Mouse (Mus musculus) CD4-positive naive resting alpha-beta T cell, adult 57 days (primary cell): ENCODE measurements around the gene Samd1. TPM values are rescaled to one million over a fixed set of nuclear protein-coding genes. Genes with fewer than 3 reads are reported as not detected.

ENCODE experiments used
- total RNA-seq: library from RNA; stranded (reverse); gene quantifications from one replicate; pipeline ENCODE4 v1.2.4, GENCODE M21; 2023

Gene Samd1
- 52.6 TPM for total RNA-seq

GRCm38 (mm10) chr8:83997511-83998141, at the start of gene Samd1:
Samd1 (plus strand) TSS chr8:83997672.

GRCm38 (mm10) chr8:83955106-83955957, 42.1 kb upstream of the Samd1 start, which contains the start of the genes Gm10644 and Asf1b:
Gm10644 (minus strand) TSS chr8:83955205.
Asf1b (plus strand) TSS chr8:83955507.

GRCm38 (mm10) chr8:83972150-83973120, 25.0 kb upstream of the Samd1 start, which contains the start of gene Prkaca:
Prkaca (plus strand) TSS chr8:83972993.

GRCm38 (mm10) chr8:84001281-84002000, 4.0 kb downstream of the Samd1 start, which contains the start of gene 1700067K01Rik:
1700067K01Rik (plus strand) TSS chr8:84001502.

GRCm38 (mm10) chr8:84011705-84012498, 14.4 kb downstream of the Samd1 start, which contains the start of gene 2210011C24Rik:
2210011C24Rik (minus strand) TSS chr8:84012171.

GRCm38 (mm10) chr8:84021096-84021495, 23.6 kb downstream of the Samd1 start, which contains the start of gene Palm3:
Palm3 (plus strand) TSS chr8:84021471.

GRCm38 (mm10) chr8:84042066-84042947, 44.8 kb downstream of the Samd1 start, which contains the start of gene Il27ra:
Il27ra (minus strand) TSS chr8:84042589.

GRCm38 (mm10) chr8:84044900-84045299, 47.4 kb downstream of the Samd1 start, which contains the start of gene Rln3:
Rln3 (minus strand) TSS chr8:84045000.

Other genes with a start within 250 kb of the Samd1 start
- gene Adgrl1, start 97.6 kb upstream of the Samd1 start, total RNA-seq: 70.9 TPM
- 1.3 TPM for gene Gm10644, start 42.5 kb upstream of the Samd1 start, total RNA-seq
- 5.4 TPM for gene Asf1b, start 42.2 kb upstream of the Samd1 start, total RNA-seq
- 37.8 TPM for gene Prkaca, start 24.7 kb upstream of the Samd1 start, total RNA-seq
- not detected for gene 1700067K01Rik, start 3.8 kb downstream of the Samd1 start, total RNA-seq
- not detected for gene 2210011C24Rik, start 14.5 kb downstream of the Samd1 start, total RNA-seq
- gene Palm3, start 23.8 kb downstream of the Samd1 start, total RNA-seq: not detected
- 280 TPM for gene Il27ra, start 44.9 kb downstream of the Samd1 start, total RNA-seq
- gene Rln3, start 47.3 kb downstream of the Samd1 start, total RNA-seq: 1.4 TPM
- gene Gm10643, start 67.5 kb downstream of the Samd1 start, total RNA-seq: 5.0 TPM
- gene Rfx1, start 69.2 kb downstream of the Samd1 start, total RNA-seq: 124 TPM
- gene Dcaf15, start 107.1 kb downstream of the Samd1 start, total RNA-seq: 69.1 TPM
- gene Podnl1, start 128.3 kb downstream of the Samd1 start, total RNA-seq: 3.8 TPM
- 32.5 TPM for gene Cc2d1a, start 150.3 kb downstream of the Samd1 start, total RNA-seq
- gene 4930432K21Rik, start 150.4 kb downstream of the Samd1 start, total RNA-seq: 2.4 TPM
- not detected for gene Nanos3, start 187.5 kb downstream of the Samd1 start, total RNA-seq
- gene Zswim4, start 239.4 kb downstream of the Samd1 start, total RNA-seq: 32.3 TPM